Mouse (Mus musculus) testis, postnatal 10 days (tissue): ENCODE results near the gene Itpr1.

Experiments
- DNase-seq: peaks from one replicate; pipeline ENCODE4 v3.0.0; 2021; ENCODE audit warnings: low spot score

The Itpr1 gene

GRCm38 (mm10) chr6:108517986-108518385 is 305.1 kb downstream of the Itpr1 start:
- DNase-seq, result no peak

GRCm38 (mm10) chr6:108518552-108518951 is 305.7 kb downstream of the Itpr1 start:
- no peak for DNase-seq

GRCm38 (mm10) chr6:108519327-108519726 is 306.4 kb downstream of the Itpr1 start:
- no peak for DNase-seq

- DNase-seq, result no peak
These were observed 311.2 kb downstream of the Itpr1 start for GRCm38 (mm10) chr6:108523956-108524616.

GRCm38 (mm10) chr6:108524617-108525010 is 311.7 kb downstream of the Itpr1 start:
- DNase-seq, result no peak

- DNase-seq, result no peak
These were observed 314.7 kb downstream of the Itpr1 start for GRCm38 (mm10) chr6:108527560-108527959.

- DNase-seq, result no peak
These were observed 315.1 kb downstream of the Itpr1 start for GRCm38 (mm10) chr6:108527993-108528392.

GRCm38 (mm10) chr6:108529150-108529549 is 316.3 kb downstream of the Itpr1 start:
- DNase-seq, result no peak

- DNase-seq, result no peak
These were observed 318.0 kb downstream of the Itpr1 start for GRCm38 (mm10) chr6:108530781-108531323.

- peak; percentile 65 for DNase-seq
These were observed 318.7 kb downstream of the Itpr1 start for GRCm38 (mm10) chr6:108531324-108532311.

GRCm38 (mm10) chr6:108532486-108533179 is 319.7 kb downstream of the Itpr1 start:
- no peak for DNase-seq

- no peak for DNase-seq
These were observed 321.2 kb downstream of the Itpr1 start for GRCm38 (mm10) chr6:108534139-108534538.

GRCm38 (mm10) chr6:108534596-108534995 is 321.7 kb downstream of the Itpr1 start:
- DNase-seq, result no peak

GRCm38 (mm10) chr6:108535309-108535708 is 322.4 kb downstream of the Itpr1 start:
- DNase-seq, result no peak

- DNase-seq, result no peak
These were observed 323.8 kb downstream of the Itpr1 start for GRCm38 (mm10) chr6:108536546-108537317.

- no peak for DNase-seq
These were observed 325.5 kb downstream of the Itpr1 start for GRCm38 (mm10) chr6:108538406-108538805.

GRCm38 (mm10) chr6:108540441-108540840 is 327.5 kb downstream of the Itpr1 start:
- DNase-seq, result no peak

- DNase-seq, result no peak
These were observed 332.0 kb downstream of the Itpr1 start for GRCm38 (mm10) chr6:108544917-108545316.

- DNase-seq, result no peak
These were observed 332.6 kb downstream of the Itpr1 start for GRCm38 (mm10) chr6:108545464-108545863.

- no peak for DNase-seq
These were observed 335.5 kb downstream of the Itpr1 start for GRCm38 (mm10) chr6:108548413-108548812.

GRCm38 (mm10) chr6:108549495-108549935 is 336.6 kb downstream of the Itpr1 start:
- no peak for DNase-seq
